Mouse (Mus musculus) brain, adult 10 weeks (tissue): ENCODE data around the gene Ywhag. TPM values are rescaled to one million over a fixed set of nuclear protein-coding genes. Genes with fewer than 3 reads are reported as not detected.

Source experiments
- polyA plus RNA-seq: library from polyadenylated mRNA; stranded (reverse); fragments of 350-450 nt; fragmentation: Illumina TruSeq; extraction: RNeasy Lipid Tissue Mini Kit (QIAGEN cat#74804); gene quantifications from one replicate; pipeline ENCODE4 v1.2.3, GENCODE M21; 2015; ENCODE audit warnings: low read depth, low replicate concordance

Gene Ywhag
- 750 TPM for polyA plus RNA-seq

GRCm38 (mm10) chr5:135934481-135935175 is at the start of gene Ywhag:
TSS of gene Ywhag (minus strand) at chr5:135934616.

GRCm38 (mm10) chr5:135979904-135980303 is 45.5 kb upstream of the Ywhag start, which contains the start of gene Zp3:
TSS of gene Zp3 (plus strand) at chr5:135980099.

GRCm38 (mm10) chr5:135974365-135974764 is 39.9 kb upstream of the Ywhag start, which contains the start of gene Ssc4d:
TSS of gene Ssc4d (minus strand) at chr5:135974531.

GRCm38 (mm10) chr5:135887675-135888102 is 46.7 kb downstream of the Ywhag start, which contains the start of gene Hspb1:
TSS of gene Hspb1 (plus strand) at chr5:135887919.

Other genes starting within 250 kb of the Ywhag start
- gene Tmem120a, start 190.2 kb downstream of the Ywhag start, polyA plus RNA-seq: 25.0 TPM
- gene Styxl1, start 156.2 kb downstream of the Ywhag start, polyA plus RNA-seq: 0.51 TPM
- gene Mdh2, start 156.1 kb downstream of the Ywhag start, polyA plus RNA-seq: 526 TPM
- 41.7 TPM for gene Srrm3, start 127.7 kb downstream of the Ywhag start, polyA plus RNA-seq
- gene Hspb1, start 46.7 kb downstream of the Ywhag start, polyA plus RNA-seq: 19.2 TPM
- gene Ssc4d, start 39.9 kb upstream of the Ywhag start, polyA plus RNA-seq: 1.6 TPM
- not detected for gene Zp3, start 45.5 kb upstream of the Ywhag start, polyA plus RNA-seq
- gene Dtx2, start 60.2 kb upstream of the Ywhag start, polyA plus RNA-seq: 6.4 TPM
- gene Upk3b, start 103.9 kb upstream of the Ywhag start, polyA plus RNA-seq: not detected
- not detected for gene Upk3bl, start 119.9 kb upstream of the Ywhag start, polyA plus RNA-seq
- 6.5 TPM for gene Rasa4, start 149.3 kb upstream of the Ywhag start, polyA plus RNA-seq
- gene Polr2j, start 182.0 kb upstream of the Ywhag start, polyA plus RNA-seq: 116 TPM
- 12.1 TPM for gene Lrwd1, start 201.5 kb upstream of the Ywhag start, polyA plus RNA-seq
- gene Alkbh4, start 201.5 kb upstream of the Ywhag start, polyA plus RNA-seq: 9.0 TPM
- 45.8 TPM for gene Orai2, start 236.1 kb upstream of the Ywhag start, polyA plus RNA-seq